Mouse (Mus musculus): ENCODE measurements around the gene Rhox1. TPM values are rescaled to one million over a fixed set of nuclear protein-coding genes. Genes with fewer than 3 reads are reported as not detected.
"Not testable (repeated sequence)": the region's sequence is repeated elsewhere in the genome, so short reads cannot be mapped to it uniquely, and the experiment has no call there.

Gene Rhox1
- not detected in 2 replicates for polyA plus RNA-seq (2015; fragmentation: Nextera tagmentation; extraction: Ambion mirVana)

GRCm38 (mm10) chrX:37222158-37222557 is at the start of gene Rhox1:
Gene Rhox1 (minus strand): TSS chrX:37222258.
- H3K4me2 ChIP-seq (replicated peaks); H3K9ac ChIP-seq; H3K9me3 ChIP-seq; H3K4me3 ChIP-seq (replicated peaks); H3K4me1 ChIP-seq (replicated peaks); H3K27ac ChIP-seq; ATAC-seq; H3K36me3 ChIP-seq; H3K27me3 ChIP-seq (replicated peaks): not testable (repeated sequence)
- 84% methylated on average over 1 of the region's 1 CpGs for WGBS

GRCm38 (mm10) chrX:37265038-37265437 is 43.0 kb upstream of the Rhox1 start, which contains the start of gene Rhox4a:
Gene Rhox4a (plus strand): TSS chrX:37265338.
- ATAC-seq; H3K4me2 ChIP-seq (replicated peaks); H3K27me3 ChIP-seq (replicated peaks); H3K9ac ChIP-seq; H3K36me3 ChIP-seq; H3K9me3 ChIP-seq; H3K4me3 ChIP-seq (replicated peaks); H3K4me1 ChIP-seq (replicated peaks); H3K27ac ChIP-seq: not testable (repeated sequence)
- WGBS: 96% methylated on average over 11 of the region's 19 CpGs

- not testable (repeated sequence) for H3K27me3 ChIP-seq (replicated peaks); H3K4me1 ChIP-seq (replicated peaks); H3K9me3 ChIP-seq; H3K27ac ChIP-seq; H3K4me3 ChIP-seq (replicated peaks); ATAC-seq; H3K9ac ChIP-seq; H3K4me2 ChIP-seq (replicated peaks); H3K36me3 ChIP-seq
- 86% methylated on average over 1 of the region's 3 CpGs for WGBS
These were observed 27.6 kb upstream of the Rhox1 start, which contains the start of gene Rhox3a for GRCm38 (mm10) chrX:37249619-37250018. Gene Rhox3a (plus strand): TSS chrX:37249919.

GRCm38 (mm10) chrX:37244676-37245075 is 22.6 kb upstream of the Rhox1 start, which contains the start of gene Rhox2a:
Gene Rhox2a (plus strand): TSS chrX:37244976.
- not testable (repeated sequence) for ATAC-seq; H3K27ac ChIP-seq; H3K27me3 ChIP-seq (replicated peaks); H3K4me2 ChIP-seq (replicated peaks); H3K9me3 ChIP-seq; H3K4me3 ChIP-seq (replicated peaks); H3K36me3 ChIP-seq; H3K9ac ChIP-seq; H3K4me1 ChIP-seq (replicated peaks)
- WGBS: 100% methylated on average over 1 of the region's 9 CpGs

GRCm38 (mm10) chrX:37210941-37211340 is 11.1 kb downstream of the Rhox1 start, which contains the start of gene Gm9:
Gene Gm9 (minus strand): TSS chrX:37211041.
- Histone ChIP-seq H3K27me3 (replicated peaks) (no peaks in the 10 kb centered on the region), H3K9ac (no peak within 1 kb of the TSS), H3K4me2 (replicated peaks) (no peak within 1 kb of the TSS), H3K27ac (no peak within 1 kb of the TSS), H3K4me1 (replicated peaks) (no peaks in the 10 kb centered on the region), H3K4me3 (replicated peaks) (no peak within 1 kb of the TSS), H3K36me3 (no peaks in the 10 kb centered on the region), H3K9me3 (no peaks in the 10 kb centered on the region)
- 87% methylated on average over 10 of the region's 10 CpGs for WGBS
- ATAC-seq: no peak

- H3K9ac ChIP-seq: no peak overlapping the region
- no peaks in the 10 kb centered on the region for H3K27me3 ChIP-seq (replicated peaks)
- no peak overlapping the region for H3K27ac ChIP-seq
- no peaks in the 10 kb centered on the region for H3K4me1 ChIP-seq (replicated peaks)
- no peak overlapping the region for H3K4me2 ChIP-seq (replicated peaks)
- H3K36me3 ChIP-seq: no peaks in the 10 kb centered on the region
- WGBS: 51% methylated on average over 8 of the region's 8 CpGs
- H3K9me3 ChIP-seq: no peaks in the 10 kb centered on the region
- ATAC-seq: no peak
- no peak overlapping the region for H3K4me3 ChIP-seq (replicated peaks)
These were observed 23.4 kb downstream of the Rhox1 start for GRCm38 (mm10) chrX:37198676-37199075.

GRCm38 (mm10) chrX:37191744-37192379 is 30.2 kb downstream of the Rhox1 start:
- H3K9ac ChIP-seq: peak overlapping the region; percentile 44
- peak overlapping the region; percentile 65 for H3K4me2 ChIP-seq (replicated peaks)
- peak overlapping the region; percentile 51; the same call in 1 of the 2 replicates for H3K27ac ChIP-seq
- no peaks in the 10 kb centered on the region for H3K27me3 ChIP-seq (replicated peaks)
- WGBS: 28% methylated on average over 28 of the region's 28 CpGs
- no peaks in the 10 kb centered on the region for H3K36me3 ChIP-seq
- no peaks in the 10 kb centered on the region for H3K4me1 ChIP-seq (replicated peaks)
- peak; percentile 30 for ATAC-seq
- no peaks in the 10 kb centered on the region for H3K9me3 ChIP-seq
- H3K4me3 ChIP-seq (replicated peaks): peak overlapping the region; percentile 50

GRCm38 (mm10) chrX:37191105-37191743 is 30.8 kb downstream of the Rhox1 start, which contains the start of the genes Ndufa1 and Rnf113a1:
Gene Ndufa1 (minus strand): TSS chrX:37191163.
Gene Rnf113a1 (plus strand): TSS chrX:37191245.
- H3K9ac ChIP-seq: peak within 1 kb of the TSS; percentile 44
- H3K4me2 ChIP-seq (replicated peaks): peak within 1 kb of the TSS; percentile 65
- peak; percentile 93 for ATAC-seq
- peak within 1 kb of the TSS; percentile 50 for H3K4me3 ChIP-seq (replicated peaks)
- WGBS: 21% methylated on average over 63 of the region's 63 CpGs
- H3K4me1 ChIP-seq (replicated peaks): no peaks in the 10 kb centered on the region
- no peaks in the 10 kb centered on the region for H3K27me3 ChIP-seq (replicated peaks)
- H3K9me3 ChIP-seq: no peaks in the 10 kb centered on the region
- peak within 1 kb of the TSS; percentile 51 for H3K27ac ChIP-seq
- no peaks in the 10 kb centered on the region for H3K36me3 ChIP-seq

GRCm38 (mm10) chrX:37190755-37191104 is 31.3 kb downstream of the Rhox1 start:
- 22% methylated on average over 20 of the region's 20 CpGs for WGBS
- peak overlapping the region; percentile 65 for H3K4me2 ChIP-seq (replicated peaks)
- H3K27ac ChIP-seq: no peak overlapping the region
- H3K4me1 ChIP-seq (replicated peaks): no peaks in the 10 kb centered on the region
- H3K9me3 ChIP-seq: no peaks in the 10 kb centered on the region
- H3K4me3 ChIP-seq (replicated peaks): peak overlapping the region; percentile 50
- H3K27me3 ChIP-seq (replicated peaks): no peaks in the 10 kb centered on the region
- peak overlapping the region; percentile 44; the same call in 1 of the 2 replicates for H3K9ac ChIP-seq
- ATAC-seq: peak; percentile 50
- H3K36me3 ChIP-seq: no peaks in the 10 kb centered on the region

GRCm38 (mm10) chrX:37184401-37184800 is 37.7 kb downstream of the Rhox1 start:
- H3K9me3 ChIP-seq; H3K27ac ChIP-seq; H3K27me3 ChIP-seq (replicated peaks); H3K4me3 ChIP-seq (replicated peaks); H3K4me1 ChIP-seq (replicated peaks); ATAC-seq; H3K4me2 ChIP-seq (replicated peaks); H3K36me3 ChIP-seq; H3K9ac ChIP-seq: not testable (repeated sequence)
- WGBS: 58% methylated on average over 8 of the region's 8 CpGs

GRCm38 (mm10) chrX:37168742-37169141 is 53.3 kb downstream of the Rhox1 start, which contains the start of gene Akap14:
Gene Akap14 (minus strand): TSS chrX:37168842.
- H3K4me3 ChIP-seq (replicated peaks): no peak within 1 kb of the TSS
- H3K27me3 ChIP-seq (replicated peaks): no peaks in the 10 kb centered on the region
- H3K36me3 ChIP-seq: no peaks in the 10 kb centered on the region
- H3K4me2 ChIP-seq (replicated peaks): no peak within 1 kb of the TSS
- no peak for ATAC-seq
- no peak within 1 kb of the TSS for H3K9ac ChIP-seq
- 43% methylated on average over 5 of the region's 5 CpGs for WGBS
- H3K4me1 ChIP-seq (replicated peaks): no peaks in the 10 kb centered on the region
- H3K27ac ChIP-seq: no peak within 1 kb of the TSS
- H3K9me3 ChIP-seq: no peaks in the 10 kb centered on the region

GRCm38 (mm10) chrX:37167085-37167484 is 55.0 kb downstream of the Rhox1 start:
- Histone ChIP-seq H3K4me3 (replicated peaks) (no peak overlapping the region), H3K9ac (no peak overlapping the region), H3K36me3 (no peaks in the 10 kb centered on the region), H3K4me2 (replicated peaks) (no peak overlapping the region), H3K4me1 (replicated peaks) (no peaks in the 10 kb centered on the region), H3K27me3 (replicated peaks) (no peaks in the 10 kb centered on the region), H3K9me3 (no peaks in the 10 kb centered on the region), H3K27ac (no peak overlapping the region)
- ATAC-seq: no peak
- WGBS: 31% methylated on average over 3 of the region's 3 CpGs
